Mouse (Mus musculus) embryo, embryonic 10 days (tissue): ENCODE data around the gene Tnfaip2.

Source experiments
- DNase-seq: peaks from one replicate; pipeline ENCODE4 v3.0.0-alpha.2; 2015; ENCODE audit warnings: low spot score

Gene Tnfaip2

DNA sequence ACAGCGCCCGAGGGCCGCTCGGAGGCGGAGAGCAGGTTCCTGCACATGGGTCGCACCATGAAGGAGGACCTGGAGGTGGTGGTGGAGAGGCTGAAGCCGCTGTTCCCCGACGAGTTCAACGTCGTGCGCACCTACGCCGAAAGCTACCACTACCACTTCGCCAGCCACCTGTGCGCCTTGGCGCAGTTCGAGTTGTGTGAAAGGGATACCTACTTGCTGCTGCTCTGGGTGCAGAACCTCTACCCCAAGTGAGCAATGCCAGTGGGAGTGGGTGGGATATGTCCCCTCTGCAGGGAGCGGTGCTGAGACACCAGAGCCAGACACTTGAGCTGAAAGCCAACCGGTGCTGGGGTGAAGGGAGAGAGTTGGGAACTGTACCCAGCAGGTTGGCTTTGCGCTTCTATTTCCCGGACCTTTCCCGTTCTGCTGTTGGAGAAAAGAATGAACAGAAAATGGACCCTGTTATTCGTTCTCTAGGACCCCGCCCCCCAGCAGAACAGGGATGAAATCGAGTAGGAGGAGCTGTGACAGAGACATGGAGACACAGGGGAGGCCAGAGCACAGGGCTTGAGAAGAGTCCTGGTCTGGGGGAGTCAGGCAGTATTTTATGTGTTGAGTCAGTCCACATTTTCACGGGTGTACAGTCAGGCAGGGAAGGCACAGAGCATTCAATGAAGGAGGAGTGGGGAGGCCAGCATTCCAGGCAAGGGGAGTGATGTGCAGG, 3.8 kb downstream of the Tnfaip2 start:
- DNase-seq: no peak

DNA sequence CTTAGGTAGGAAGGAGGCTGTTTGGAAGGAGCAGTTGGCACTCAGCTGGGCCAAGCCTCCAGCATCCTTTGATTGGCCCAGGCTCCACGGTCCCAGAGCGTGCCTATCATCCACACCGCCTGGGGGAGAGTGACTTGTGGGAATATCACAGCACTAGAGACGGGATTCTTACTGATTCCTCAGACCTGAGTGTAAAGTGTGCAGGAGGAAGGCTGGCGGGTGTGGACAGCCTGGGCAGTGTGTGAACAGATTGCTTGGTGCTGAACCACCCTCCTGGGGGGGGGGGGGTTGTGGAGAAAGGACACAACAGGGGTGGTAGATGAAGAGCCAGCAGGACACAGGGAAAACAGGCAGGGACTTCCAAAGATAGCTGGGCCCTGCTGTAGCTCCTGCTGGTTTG, 4.5 kb downstream of the Tnfaip2 start:
- DNase-seq: no peak

DNA sequence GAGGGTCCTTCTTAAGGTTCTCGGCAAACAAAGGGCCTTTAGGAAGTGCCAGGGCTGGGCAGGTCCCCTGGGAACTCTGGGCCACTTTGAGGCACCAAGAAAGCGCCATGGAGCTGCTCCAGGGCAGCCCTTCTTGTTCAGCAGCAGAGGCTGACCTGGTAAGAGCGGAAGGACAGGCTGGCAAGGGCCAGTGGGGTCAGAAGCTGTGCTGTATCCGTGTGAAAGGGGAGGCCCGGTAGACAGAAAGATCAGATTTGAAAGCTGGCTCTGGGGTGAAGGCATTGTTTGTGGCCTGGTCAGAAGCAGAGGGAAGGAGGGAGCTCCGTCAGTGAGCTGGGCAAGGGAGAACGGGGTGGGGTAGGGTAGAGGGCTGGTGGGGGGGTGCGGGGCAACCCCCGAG, 5.1 kb downstream of the Tnfaip2 start:
- no peak for DNase-seq

DNA sequence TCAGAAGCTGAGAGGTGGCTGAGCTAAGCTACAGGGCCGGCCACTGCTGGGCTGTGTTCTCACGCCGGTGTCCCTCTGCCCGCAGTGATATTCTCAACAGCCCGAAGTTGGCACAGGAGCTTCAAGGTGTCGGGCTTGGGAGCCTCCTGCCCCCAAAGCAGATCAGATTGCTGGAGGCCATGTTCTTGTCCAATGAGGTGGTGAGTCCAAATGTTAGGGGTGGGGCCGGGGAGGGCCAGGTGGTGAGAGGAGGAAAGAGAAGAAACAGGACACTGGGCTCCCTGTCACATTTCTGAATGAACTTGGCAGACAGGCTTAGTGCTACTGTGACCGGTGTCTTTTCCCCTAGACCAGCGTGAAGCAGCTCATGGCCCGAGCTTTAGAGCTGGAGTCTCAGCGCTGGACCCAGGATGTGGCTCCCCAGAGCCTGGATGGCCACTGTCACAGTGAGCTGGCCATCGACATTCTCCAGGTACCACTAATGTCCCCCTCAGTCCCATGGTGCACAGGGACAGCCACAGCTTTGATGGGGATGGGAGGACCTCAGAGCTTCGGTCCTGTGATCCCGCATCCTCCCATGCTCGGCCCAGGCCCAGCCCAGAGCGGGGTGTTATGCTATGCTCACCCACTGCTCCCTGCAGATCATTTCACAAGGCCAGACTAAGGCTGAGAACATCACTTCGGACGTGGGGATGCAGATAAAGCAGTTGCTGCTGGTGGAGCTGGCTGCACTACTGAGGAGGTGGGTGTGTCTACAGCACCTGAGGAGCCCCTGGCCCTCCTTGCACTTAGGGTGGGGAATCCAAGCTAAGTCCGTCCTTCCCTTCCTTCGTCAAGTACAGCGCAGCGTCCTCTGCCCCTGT, 5.9 kb downstream of the Tnfaip2 start:
- no peak for DNase-seq

DNA sequence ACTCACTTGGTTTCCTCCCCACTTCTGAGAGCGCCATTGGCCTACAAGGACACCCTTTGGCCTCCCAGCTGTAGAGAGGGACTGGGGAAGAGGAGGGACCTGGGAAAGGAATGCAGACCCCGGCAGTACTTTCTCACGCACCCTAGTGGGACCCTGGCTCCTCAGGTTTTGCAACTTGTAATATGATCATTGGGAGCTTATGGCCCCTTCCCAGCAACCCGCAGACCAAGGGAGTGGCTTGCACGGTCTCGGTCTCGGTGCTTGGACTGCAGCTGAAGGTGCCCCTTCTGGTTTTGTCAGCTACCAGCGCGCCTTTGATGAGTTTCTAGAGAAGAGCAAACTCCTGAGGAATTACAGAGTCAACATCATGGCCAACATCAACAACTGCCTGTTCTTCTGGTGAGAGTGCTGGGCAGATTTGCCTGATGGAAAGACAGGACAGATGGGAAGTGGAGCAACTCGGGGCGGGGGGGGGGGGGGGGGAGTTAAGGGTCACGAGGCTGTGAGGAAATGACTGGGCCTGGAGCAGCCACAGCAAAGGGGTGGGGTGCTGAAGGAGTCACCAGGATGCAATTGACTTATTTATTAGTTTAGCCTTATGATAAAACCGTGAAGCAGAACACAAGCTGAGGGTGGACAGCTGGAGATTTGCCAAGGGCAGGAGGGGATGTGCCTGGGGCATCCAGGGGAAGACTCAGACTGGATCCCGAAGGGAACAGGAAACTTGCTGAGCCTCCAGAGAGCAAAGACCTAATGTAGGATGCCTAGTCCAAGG, 6.8 kb downstream of the Tnfaip2 start:
- DNase-seq: no peak

DNA sequence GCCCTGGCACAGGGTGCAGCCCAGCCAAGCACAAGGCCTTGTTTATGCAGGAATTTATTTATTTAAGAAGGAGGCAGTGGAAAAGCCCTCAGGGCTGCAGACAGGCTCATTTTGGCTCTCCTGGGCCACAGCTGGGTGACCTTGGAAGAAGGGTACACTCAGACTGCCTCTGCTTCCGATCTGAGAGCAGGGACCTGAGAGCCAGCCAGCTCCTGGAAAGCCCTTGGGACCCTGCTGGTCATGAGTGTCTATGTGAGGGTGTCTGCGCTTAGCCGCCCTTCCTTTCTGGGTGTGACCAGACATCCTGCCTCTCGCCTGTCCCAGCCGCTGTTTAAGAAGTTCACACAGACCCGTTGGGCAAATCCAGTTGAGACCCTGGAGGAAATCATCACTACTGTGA, 8.1 kb downstream of the Tnfaip2 start:
- no peak for DNase-seq

DNA sequence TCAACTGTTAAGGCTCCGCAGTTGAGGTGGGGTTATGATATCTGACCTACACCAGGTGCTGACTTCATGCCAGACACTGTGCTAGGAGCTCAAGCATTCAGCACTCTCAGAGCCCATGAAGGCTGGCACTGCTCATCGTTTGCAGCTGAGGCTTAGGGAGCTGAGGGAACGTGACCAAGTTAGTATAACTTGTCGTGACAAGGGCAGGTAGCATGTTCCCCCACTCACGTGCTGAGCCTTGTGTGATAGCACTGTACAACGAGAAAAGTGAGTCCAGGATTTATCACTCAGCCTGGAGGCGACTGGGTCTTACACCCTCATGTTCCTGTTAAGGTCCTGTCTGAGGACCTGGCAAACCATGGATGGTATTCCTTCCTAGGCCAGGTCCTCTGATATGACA, 9.3 kb downstream of the Tnfaip2 start:
- DNase-seq: no peak

DNA sequence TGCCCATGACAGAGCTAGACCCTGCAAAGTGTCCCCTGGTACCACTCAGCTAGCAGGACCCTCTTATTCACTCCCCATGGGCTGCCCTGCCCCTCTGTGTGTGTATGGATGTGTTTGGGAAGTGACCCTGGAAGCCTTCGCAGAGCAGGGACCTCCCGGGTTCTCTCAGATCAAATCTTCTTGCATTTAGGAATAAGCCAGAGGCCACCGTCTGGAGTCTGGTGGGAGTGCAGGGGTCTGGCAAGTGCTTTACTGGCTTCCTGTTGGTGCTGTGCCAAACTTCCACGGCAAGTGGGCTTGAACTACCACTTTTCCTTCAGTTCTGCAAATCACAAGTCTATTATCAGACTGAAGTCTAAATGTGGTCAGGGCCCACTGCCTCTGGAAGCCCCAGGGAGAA, 11.8 kb downstream of the Tnfaip2 start:
- no peak for DNase-seq

DNA sequence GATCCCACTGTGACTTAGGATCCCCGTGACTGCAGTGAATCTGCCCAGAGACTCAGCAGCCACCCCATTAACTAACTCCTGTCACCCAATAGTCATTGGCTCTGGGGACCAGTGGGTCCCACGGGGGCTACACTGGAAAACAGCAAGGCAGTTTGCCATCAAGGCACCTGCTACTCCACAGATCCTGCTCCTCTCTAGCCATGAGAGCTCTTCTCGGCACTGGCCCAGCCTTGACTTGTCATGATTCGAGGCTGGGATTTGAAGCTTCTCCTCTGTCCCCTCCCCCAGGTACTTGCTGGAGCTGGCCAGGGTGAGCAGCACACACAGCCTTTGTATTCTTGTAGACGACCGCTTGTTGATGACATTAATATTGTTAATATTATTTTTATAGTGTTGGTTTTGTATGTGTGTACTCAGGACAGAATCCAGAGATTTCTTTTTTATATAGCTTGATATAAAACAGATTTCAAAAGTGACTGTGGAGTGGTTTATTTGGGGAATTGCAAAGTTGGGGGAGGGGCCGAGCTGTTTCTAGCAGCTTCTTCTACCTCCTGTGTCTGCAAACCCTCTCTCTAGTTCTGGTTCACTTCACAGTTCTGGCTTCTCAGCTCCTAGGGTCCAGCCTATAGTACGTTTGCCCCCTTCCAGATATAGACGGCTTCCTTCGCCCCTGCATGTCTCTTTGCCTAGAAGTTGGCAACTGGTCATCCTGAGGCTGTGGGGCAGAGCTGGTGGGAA, 12.4 kb downstream of the Tnfaip2 start:
- DNase-seq: no peak

DNA sequence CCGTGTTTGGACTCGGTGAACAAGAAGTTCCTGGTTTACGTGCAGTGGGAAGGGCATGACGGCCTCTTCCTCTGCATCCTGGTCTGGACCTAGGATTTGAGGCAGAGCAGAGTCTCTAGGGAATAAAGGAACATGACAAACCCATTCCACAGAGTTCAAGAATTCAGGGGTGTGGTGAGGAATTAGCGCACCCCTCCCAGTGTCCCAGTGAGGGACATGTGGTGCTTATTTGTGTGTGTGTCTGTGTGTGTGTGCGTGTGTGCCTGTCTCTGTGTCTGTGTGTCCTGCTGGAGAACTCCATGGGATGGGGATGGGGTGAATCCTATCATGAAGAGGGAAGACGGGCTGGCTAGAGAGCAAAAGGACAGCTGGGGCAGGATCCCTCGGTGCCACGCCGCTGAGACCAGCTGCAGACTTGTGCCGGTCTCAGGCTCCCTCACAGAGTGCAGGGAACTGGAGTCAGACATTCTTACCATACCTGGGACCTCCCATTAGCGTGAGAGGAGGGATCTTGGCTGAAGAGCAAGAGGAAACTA, 13.1 kb downstream of the Tnfaip2 start:
- no peak for DNase-seq

DNA sequence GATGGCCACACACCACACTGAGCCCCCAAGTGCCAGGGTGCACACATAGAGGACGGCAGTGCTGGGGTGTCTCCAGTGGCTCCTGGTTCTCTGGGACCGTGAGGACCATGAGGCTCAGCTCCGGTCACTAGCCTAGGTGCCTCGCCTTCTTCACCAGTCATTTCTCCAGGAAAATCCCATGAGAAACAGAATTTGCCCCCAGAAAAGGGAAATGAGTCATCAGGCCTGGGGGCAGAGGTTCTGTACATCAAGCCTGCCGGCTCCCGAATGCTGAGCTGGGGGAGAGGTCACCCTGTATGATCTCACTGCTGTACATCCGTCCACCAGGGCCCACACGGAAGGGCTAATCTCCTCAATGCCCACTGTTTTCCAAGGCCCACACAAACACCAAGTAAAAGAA, 13.6 kb downstream of the Tnfaip2 start:
- DNase-seq: no peak

DNA sequence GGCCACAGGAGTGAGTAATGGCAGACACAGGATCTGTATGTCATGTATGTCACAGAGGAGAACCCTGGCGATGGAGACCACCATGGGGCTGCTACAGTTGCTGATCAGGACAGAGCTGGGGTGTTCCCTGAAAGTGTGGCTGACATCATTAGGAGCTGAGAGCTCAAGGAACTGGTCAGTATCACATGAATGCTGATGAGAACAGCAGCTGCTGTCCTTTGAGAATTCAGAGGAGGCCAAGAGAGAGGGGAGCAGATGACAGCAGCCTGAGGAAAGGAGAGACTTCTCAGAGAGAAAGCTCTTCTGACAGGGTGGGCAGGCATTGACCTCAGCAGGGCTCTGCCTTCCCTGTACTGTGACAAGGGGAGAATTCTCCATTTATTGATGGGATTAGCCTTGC, 15.5 kb downstream of the Tnfaip2 start:
- no peak for DNase-seq

DNA sequence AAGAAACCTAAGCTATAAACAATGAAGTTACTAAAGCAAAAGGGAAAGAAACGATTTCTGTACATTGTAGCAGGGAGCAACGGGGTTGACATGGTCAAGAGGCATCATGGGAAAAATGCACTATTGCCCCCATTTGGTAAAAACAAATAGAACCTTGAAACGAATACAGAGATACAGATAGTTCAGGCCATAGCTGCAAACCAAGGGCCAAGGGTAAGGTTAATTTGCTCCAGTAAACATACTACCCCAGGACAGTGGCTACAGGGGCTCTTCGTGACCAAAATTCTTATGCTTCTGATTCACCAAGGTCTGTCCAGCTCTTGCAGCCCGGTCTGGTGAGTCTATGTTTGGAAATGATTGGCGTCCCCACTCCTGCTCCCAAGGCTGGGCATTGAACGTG, 21.3 kb downstream of the Tnfaip2 start:
- no peak for DNase-seq

DNA sequence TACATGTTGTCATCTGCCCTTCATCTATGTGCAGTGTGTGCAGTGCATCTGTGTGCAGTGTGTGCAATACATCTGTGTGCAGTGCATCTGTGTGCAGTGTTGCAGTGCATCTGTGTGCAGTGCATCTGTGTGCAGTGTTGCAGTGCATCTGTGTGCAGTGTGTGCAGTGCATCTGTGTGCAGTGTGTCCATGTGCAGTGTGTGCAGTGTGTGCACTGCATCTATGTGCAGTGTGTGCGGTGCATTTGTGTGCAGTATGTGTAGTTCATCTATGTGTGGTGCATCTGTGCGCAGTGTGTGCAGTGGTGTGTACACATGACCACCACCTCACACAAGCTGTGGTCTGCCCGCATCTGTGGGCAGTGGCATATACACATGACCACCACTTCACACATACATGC, 24.1 kb downstream of the Tnfaip2 start:
- no peak for DNase-seq

DNA sequence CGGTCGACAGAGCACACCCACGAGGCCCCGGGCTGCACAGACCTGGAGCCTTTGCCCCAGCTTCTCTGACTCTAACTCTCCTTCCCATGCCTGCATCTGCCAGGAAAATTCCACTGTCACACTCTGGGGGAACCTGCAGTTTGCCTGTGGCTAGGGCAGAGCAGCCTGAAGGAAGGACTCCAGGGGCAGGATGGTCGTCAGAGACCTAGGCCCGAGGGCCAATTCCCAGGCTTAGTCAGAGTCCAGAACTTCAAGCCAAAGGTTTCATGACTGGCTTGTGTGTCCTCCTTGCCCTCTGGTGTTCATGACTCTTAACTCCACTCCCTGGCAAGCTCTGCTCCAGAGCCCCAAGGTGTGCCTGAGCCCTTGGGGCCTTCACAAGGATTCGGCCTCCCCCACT, 25.9 kb downstream of the Tnfaip2 start:
- DNase-seq: no peak

DNA sequence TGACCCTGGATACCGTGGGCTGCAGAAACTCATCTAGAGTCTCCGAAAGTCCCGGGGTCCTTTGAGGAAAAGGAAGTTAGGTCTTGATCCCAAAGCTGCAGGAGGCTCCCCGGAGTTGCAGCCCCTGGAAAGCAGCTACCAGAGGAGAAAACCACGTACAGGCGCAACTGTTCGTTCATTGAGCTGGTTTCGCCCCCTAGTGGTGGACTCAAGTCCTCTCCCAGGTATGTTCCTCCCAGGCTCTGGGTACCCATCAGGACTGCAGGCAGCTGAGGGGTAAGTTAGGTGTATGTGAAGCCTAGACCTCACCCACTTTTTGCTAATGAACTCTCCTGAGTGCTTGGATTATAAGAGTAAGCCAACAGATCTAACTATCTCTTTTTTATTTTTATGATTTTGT, 27.2 kb downstream of the Tnfaip2 start:
- peak; percentile 92 for DNase-seq

DNA sequence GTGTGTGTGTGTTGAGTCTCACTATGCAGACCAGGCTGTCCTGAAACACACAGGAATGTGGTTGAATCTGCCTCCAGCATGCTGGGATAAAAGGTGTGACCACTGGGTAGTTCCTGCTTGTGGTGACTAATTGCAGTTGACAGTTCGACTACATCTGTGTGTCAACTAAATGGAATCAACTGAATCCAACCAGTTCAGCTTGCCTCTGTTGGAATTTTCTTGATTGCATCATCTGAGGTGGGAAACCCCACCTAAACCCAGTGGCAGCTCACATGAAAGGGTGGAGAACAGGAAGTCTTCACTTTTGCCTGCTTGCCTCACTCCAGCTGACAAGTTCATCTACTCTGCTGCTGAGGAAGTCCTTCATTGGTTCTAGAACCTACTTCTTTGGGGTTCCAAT, 28.9 kb downstream of the Tnfaip2 start:
- DNase-seq: no peak

DNA sequence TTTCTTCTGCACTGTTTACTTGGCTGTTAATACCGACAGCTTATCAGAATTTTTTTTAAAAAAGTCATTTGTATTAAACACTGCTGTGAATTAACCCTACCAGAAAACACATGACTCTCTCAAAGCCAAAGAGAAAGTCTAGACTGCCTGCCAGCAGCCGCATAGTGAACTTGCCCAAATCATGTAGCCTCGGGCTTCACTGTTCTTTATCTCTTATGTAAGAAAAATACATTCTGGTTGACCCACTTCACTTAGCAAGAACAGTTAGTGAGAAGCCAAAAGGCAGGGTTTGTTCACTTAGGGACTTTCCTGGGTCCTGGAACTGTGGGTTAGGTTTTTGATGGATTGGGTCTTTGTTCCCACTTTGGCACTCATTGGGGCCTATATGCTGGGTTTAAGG, 29.5 kb downstream of the Tnfaip2 start:
- no peak for DNase-seq

DNA sequence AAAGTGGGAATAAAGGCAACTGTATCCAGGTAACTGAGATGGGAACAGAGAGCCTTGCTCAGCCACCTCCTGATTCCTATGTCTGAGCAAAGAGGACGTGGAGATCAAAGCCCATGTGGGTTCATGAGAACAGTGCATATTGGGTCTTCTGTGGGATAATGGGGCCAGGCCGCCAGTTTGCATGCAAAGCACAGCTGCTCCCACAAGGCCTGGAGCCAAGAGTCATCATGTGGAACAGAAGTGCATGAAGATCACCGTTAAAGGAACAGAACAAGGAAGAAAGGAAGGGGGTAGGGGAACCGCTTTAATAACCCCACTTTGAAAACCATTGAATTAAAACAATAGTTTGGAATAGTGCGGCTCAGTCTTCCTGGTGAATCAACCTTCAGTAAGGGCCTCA, 30.6 kb downstream of the Tnfaip2 start:
- DNase-seq: no peak

DNA sequence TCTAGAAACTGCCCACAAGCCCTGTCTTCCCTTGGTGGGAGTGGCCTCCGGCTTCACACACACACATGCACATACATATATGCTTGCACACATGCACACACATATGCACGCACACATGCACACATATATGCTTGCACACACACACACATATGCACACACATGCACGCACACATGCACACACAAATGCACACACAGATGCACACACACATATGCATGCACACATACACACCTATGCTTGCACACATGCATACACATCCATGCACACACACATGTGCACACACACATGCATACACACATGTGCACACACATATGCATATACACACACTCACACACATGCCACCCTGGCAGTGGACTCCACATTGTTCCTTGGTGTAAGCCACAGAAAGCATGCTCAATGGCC, 32.1 kb downstream of the Tnfaip2 start:
- DNase-seq: no peak

DNA sequence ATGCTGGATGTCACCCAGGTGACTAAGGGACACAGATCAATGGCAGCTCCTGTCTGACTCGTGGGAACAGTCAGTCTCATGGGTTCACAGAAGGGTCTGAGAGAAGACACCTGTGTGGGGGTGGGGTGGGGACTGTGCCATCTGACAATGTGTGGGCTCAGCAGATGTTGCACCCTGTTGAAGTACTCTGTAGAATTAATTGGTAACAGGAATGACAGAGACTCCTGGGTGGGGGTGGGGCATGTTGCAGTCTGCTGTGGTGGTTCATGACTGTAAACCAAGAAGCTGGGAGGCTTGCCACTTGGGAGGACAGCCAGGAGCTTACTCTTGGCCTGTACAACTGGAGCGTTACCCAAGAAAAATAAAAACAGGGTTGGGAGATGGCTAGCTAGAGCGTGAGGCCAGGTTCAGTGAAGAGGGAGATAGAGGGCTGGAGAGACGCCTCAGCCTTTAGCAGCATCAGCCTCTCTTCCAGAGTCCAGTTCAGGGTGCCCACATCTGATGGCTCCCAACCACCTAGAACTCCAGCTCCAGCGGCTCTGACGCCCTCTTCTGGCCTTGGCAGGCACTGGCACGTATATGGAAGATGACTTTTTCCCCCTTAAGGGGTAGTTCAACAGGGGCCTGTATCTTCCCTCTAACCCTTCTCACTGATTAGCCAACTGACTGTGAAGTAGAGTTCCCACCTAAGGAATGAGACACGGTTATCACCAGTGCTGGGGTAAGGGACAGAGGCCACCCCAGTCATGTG, 32.8 kb downstream of the Tnfaip2 start:
- no peak for DNase-seq
